16 mouse cellular contexts compared by ENCODE assay signal in genomic region chr2:72328435-72328834, GRCm38 (mm10). TPM values are rescaled to one million over a fixed set of nuclear protein-coding genes. Genes with fewer than 3 reads are reported as not detected.
DNase-seq lines count a peak whose midpoint lies in the region; ATAC-seq lines count a peak whose summit lies in the region.
"Had no signal": no experiment of that assay in that cellular context is flagged by ENCODE, and none has a peak within 500 bp of the region (broad histone marks: within the 10 kb centered on the region; RNA-seq: fewer than 3 reads in every experiment).

No protein-coding gene starts in this region.

- ATAC-seq in activated CD4-positive, CD25-positive, alpha-beta regulatory T cell, adult 4 months = peak; percentile 19
- peak; percentile 47 to 53; a peak in 2 of 4 replicates for ATAC-seq in hematopoietic stem cell, adult 5-6 weeks (replicated peaks in 1 of 2; ENCODE audit: insufficient read depth in 1 of 2, low FRiP score in 2 of 2, low TSS enrichment in 1 of 2, low read depth in 1 of 2, poor library complexity in 2 of 2, severe bottlenecking in 2 of 2)
- no peak for ATAC-seq in erythroblast, adult 5-6 weeks (replicated peaks; ENCODE audit: low FRiP score, poor library complexity, severe bottlenecking)
- ATAC-seq: forebrain, embryonic 16.5 days; hindbrain, postnatal 0 days had no signal

- DNase-seq in thymus, postnatal 14 days = peak; percentile 11
- DNase-seq in thymus, postnatal 25 days = no peak
- DNase-seq in heart, postnatal 14 days = no peak
- no peak for DNase-seq in gastrocnemius, postnatal 10 days
- DNase-seq: adrenal gland, adult 8-10 months; cerebellum, adult 9-10 months; gastrocnemius, postnatal 36 days; kidney, adult 11 months; left cerebral cortex, postnatal 4 days; lung, postnatal 36 days; thymus, postnatal 36 days had no signal

- intact Hi-C loops in heart, postnatal 14 days (cut with DNase I) = no loop called here

RNA-seq across cellular contexts. Expression of gene Map3k20, which starts 43.0 kb away (rescaled TPM):
- under 1 TPM; 0.42 to 0.55 TPM for polyA plus RNA-seq in activated CD4-positive, CD25-positive, alpha-beta regulatory T cell, adult 4 months (2017; shearing (Covaris generic))
- total RNA-seq in hematopoietic stem cell, adult 5-6 weeks (2017) = 39.2 and 43.8 TPM in 2 replicates
- 27.0 and 37.1 TPM in 2 replicates for total RNA-seq in erythroblast, adult 5-6 weeks (2015; ENCODE audit: low replicate concordance)
- total RNA-seq in erythroblast, adult 5-6 weeks (2017; ENCODE audit: low replicate concordance) = 18.7 and 24.3 TPM in 2 replicates
- 100 to 1,000 TPM; 220 to 230 TPM for total RNA-seq in heart, postnatal 14 days (2021)
- 100 to 1,000 TPM; 255 to 272 TPM for total RNA-seq in gastrocnemius, postnatal 10 days (2021)
